Mouse (Mus musculus) stomach, postnatal 0 days (tissue): ENCODE data around the gene Eya4. TPM values are rescaled to one million over a fixed set of nuclear protein-coding genes. Genes with fewer than 3 reads are reported as not detected.

ENCODE experiments used
- ATAC-seq: fragments of 200-750 bp; cut with Nextera tagmentation; 2 replicates; pipeline ENCODE4 v1.8.0; 2017; ENCODE audit not compliant: low FRiP score, low TSS enrichment
- DNase-seq: peaks from one replicate; pipeline ENCODE4 v3.0.0-alpha.2; 2016; ENCODE audit warnings: low spot score
- H3K27ac ChIP-seq: fragments of 300-500 bp; sonication (generic); replicated peaks from 2 replicates; pipeline ENCODE4 v1.5.1; 2014; ENCODE audit warnings: mild to moderate bottlenecking, control low read depth
- H3K27me3 ChIP-seq: fragments of 300-500 bp; sonication (generic); 2 replicates; pipeline ENCODE4 v1.6.1; 2014; ENCODE audit warnings: low read length; ENCODE audit not compliant: control insufficient read depth, insufficient read depth
- H3K36me3 ChIP-seq: fragments of 300-500 bp; sonication (generic); 2 replicates; pipeline ENCODE4 v1.6.1; 2014; ENCODE audit warnings: low read length, mixed read lengths; ENCODE audit not compliant: control insufficient read depth, insufficient read depth
- H3K4me1 ChIP-seq: fragments of 300-500 bp; sonication (generic); replicated peaks from 2 replicates; pipeline ENCODE4 v1.6.1; 2014; ENCODE audit warnings: antibody characterized with exemption; ENCODE audit not compliant: control insufficient read depth, insufficient read depth
- H3K4me2 ChIP-seq: fragments of 300-500 bp; sonication (generic); replicated peaks from 2 replicates; pipeline ENCODE4 v1.6.1; 2014; ENCODE audit warnings: low read depth, mild to moderate bottlenecking, control low read depth, moderate library complexity
- H3K4me3 ChIP-seq: fragments of 300-500 bp; sonication (generic); 2 replicates; pipeline ENCODE4 v1.5.1; 2014; ENCODE audit warnings: low read depth, low read length, control low read depth
- H3K9ac ChIP-seq: fragments of 300-500 bp; sonication (generic); 2 replicates; pipeline ENCODE4 v1.6.1; 2014; ENCODE audit warnings: mild to moderate bottlenecking, low read length, control low read depth, mixed read lengths
- H3K9me3 ChIP-seq: fragments of 300-500 bp; sonication (generic); 2 replicates; pipeline ENCODE4 v1.6.1; 2016; ENCODE audit warnings: low read length; ENCODE audit not compliant: control insufficient read depth
- CTCF ChIP-seq: IDR thresholded peaks from 2 replicates; pipeline ENCODE4 v1.5.1; 2016; ENCODE audit warnings: antibody characterized with exemption, low read depth, mild to moderate bottlenecking, moderate library complexity
- EP300 ChIP-seq: optimal IDR thresholded peaks from 2 replicates; pipeline ENCODE3; 2016; ENCODE audit warnings: antibody characterized with exemption
- WGBS: fragments of 180-500 bp; shearing (Covaris S2); extraction: QIAGEN DNeasy Blood & Tissue Kit; methylation state at CpG from one replicate; pipeline ENCODE4 v1.1.7; 2014; 5-methylcytosine and 5-hydroxymethylcytosine counted together
- polyA plus RNA-seq: library from polyadenylated mRNA; unstranded; fragments of >200 nt; fragmentation: Nextera tagmentation; extraction: Ambion mirVana; gene quantifications from 2 replicates; pipeline ENCODE4 v1.2.1, GENCODE M21; 2015

Eya4 gene
- polyA plus RNA-seq, 1 experiment from 2014 or later: 0.33 TPM

DNA sequence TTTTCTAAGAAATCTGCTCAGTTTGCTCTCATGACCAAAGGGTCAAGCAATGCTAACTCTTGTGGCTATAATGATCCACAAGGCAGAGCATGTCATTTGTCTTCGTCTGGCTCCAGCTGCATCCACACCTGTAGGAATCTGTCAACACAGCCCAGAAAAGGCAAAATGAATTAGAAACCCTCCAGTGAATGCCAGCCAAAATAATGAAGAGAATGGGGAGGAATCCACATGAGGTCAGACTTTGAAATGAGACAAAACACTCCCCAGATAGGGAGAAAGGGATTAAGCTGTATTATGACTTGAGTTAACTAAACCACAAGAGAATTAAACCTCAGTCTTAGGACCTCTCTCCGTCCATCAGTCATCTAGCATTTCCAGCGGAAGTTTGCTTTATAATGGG lies 130.2 kb downstream of the Eya4 start:
- Histone ChIP-seq H3K27me3 (no peaks in the 10 kb centered on the region), H3K9me3 (no peaks in the 10 kb centered on the region), H3K36me3 (no peaks in the 10 kb centered on the region), H3K4me3 (no peak overlapping the region), H3K27ac (no peak overlapping the region), H3K4me2 (no peak overlapping the region), H3K4me1 (no peaks in the 10 kb centered on the region), H3K9ac (no peak overlapping the region)
- DNase-seq (no peak), ATAC-seq (no peak)
- no peak for TF ChIP-seq CTCF
- TF ChIP-seq EP300: no peak
- 34% methylated on average over 3 of the region's 3 CpGs for WGBS

DNA sequence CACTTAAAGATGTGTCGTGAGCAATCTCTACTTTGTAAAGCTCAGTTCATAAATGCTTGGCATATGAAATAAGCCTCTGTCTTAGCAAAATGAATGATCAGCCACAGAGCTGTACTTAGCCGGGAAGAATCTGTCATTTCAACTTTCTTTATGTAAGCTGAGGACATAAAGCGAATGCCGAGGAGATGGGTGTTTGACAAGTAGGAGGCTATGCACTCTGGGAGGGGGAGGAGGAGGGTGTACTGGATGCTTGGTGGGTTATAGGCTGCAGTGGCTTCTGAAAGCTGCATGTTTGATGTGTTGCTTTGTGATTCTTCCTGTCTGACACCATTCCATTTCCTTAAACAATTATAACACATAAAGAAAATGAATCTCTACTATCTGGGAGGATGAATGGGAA lies 133.8 kb downstream of the Eya4 start:
- no peak overlapping the region for H3K9ac ChIP-seq
- 24% methylated on average over 4 of the region's 4 CpGs for WGBS
- no peak overlapping the region for H3K27ac ChIP-seq
- DNase-seq: no peak
- H3K36me3 ChIP-seq: no peaks in the 10 kb centered on the region
- TF ChIP-seq CTCF: no peak
- no peak for TF ChIP-seq EP300
- no peaks in the 10 kb centered on the region for H3K4me1 ChIP-seq
- no peak overlapping the region for H3K4me3 ChIP-seq
- no peak overlapping the region for H3K4me2 ChIP-seq
- no peak for ATAC-seq
- no peaks in the 10 kb centered on the region for H3K27me3 ChIP-seq
- no peaks in the 10 kb centered on the region for H3K9me3 ChIP-seq

DNA sequence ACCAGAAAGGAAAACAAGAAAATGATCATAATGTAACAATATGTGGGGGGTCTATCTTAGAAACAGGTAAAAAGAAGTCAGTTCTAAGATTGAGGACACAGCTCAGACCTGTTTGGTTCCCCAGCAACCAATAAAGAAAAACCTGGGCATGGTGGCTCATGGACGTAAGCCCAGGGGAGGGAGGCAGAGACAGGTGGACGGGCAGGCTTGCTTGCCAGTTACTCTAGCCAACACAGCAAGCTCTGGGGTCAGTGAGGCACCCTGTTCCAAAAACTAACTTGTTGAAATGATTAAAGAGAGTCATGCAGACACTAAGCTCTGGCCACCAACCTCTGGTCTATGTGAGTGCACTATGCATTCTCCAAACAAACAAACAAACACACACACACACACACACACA lies 139.2 kb downstream of the Eya4 start:
- Histone ChIP-seq H3K9me3 (no peaks in the 10 kb centered on the region), H3K4me1 (no peaks in the 10 kb centered on the region), H3K4me3 (no peak overlapping the region), H3K27me3 (no peaks in the 10 kb centered on the region), H3K27ac (no peak overlapping the region), H3K9ac (no peak overlapping the region), H3K4me2 (no peak overlapping the region), H3K36me3 (no peaks in the 10 kb centered on the region)
- ATAC-seq: no peak
- TF ChIP-seq CTCF: no peak
- no peak for TF ChIP-seq EP300
- 80% methylated on average over 2 of the region's 2 CpGs for WGBS
- DNase-seq: no peak

DNA sequence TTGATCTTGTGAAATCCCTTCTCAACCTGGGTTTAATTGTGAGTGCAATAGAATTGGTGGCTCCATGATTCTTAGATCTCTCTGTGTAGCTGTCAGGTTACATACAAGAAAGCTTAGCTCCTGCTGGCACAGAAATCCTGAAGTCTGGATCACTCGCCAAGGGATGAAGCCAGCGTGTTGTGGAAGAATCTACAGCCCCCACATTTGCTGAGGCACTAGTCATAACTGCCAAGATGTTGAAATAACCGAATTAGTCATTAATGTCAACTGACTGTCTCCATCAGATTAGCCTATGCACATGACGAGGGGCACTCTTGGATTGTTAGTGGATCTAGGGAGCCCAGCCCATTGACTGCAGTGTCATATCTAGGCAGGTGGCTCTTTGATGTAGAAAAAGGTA lies 146.7 kb downstream of the Eya4 start:
- no peaks in the 10 kb centered on the region for H3K9me3 ChIP-seq
- H3K36me3 ChIP-seq: no peaks in the 10 kb centered on the region
- H3K27ac ChIP-seq: no peak overlapping the region
- H3K4me1 ChIP-seq: no peaks in the 10 kb centered on the region
- no peak for TF ChIP-seq EP300
- TF ChIP-seq CTCF: no peak
- H3K27me3 ChIP-seq: no peaks in the 10 kb centered on the region
- 43% methylated on average over 4 of the region's 4 CpGs for WGBS
- H3K4me3 ChIP-seq: no peak overlapping the region
- no peak overlapping the region for H3K4me2 ChIP-seq
- ATAC-seq (no peak), DNase-seq (no peak)
- H3K9ac ChIP-seq: no peak overlapping the region

DNA sequence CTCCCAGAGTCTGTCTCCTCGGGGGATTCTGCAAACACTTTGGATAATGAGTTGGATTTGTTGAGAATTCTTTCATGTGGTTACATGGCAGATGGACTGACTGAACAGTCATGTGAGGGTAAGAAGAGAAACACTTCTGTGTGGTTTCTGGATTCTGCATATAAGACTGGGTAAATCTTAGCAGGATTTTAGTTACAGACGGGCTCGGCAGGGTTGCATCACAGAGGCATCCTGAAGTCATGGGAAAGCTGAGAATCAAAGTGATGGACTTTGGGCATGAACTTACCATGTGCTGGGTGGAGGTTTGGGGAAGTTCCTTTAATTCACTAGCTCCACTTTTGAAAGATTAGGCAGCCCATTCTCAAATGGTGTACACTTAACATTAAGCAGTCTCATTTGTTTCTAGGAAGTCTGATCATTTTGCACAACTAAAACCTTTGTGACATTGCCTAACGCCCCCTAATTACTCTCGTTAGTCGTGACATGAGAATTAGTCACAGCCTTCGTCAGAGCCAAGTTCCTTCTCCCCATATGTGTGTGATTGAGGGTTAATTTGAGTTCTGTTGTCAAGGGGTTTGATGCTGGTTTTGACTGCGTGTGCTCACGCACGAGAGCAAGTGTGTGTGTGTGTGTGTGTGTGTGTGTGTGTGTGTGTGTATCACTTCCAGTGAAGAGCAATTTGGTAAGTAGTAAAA lies 147.3 kb downstream of the Eya4 start:
- no peak for TF ChIP-seq EP300
- no peak for TF ChIP-seq CTCF
- WGBS: 63% methylated on average over 10 of the region's 10 CpGs
- Histone ChIP-seq H3K4me3 (no peak overlapping the region), H3K4me1 (no peaks in the 10 kb centered on the region), H3K27ac (no peak overlapping the region), H3K27me3 (no peaks in the 10 kb centered on the region), H3K9ac (no peak overlapping the region), H3K9me3 (no peaks in the 10 kb centered on the region), H3K4me2 (no peak overlapping the region), H3K36me3 (no peaks in the 10 kb centered on the region)
- DNase-seq (no peak), ATAC-seq (no peak)

DNA sequence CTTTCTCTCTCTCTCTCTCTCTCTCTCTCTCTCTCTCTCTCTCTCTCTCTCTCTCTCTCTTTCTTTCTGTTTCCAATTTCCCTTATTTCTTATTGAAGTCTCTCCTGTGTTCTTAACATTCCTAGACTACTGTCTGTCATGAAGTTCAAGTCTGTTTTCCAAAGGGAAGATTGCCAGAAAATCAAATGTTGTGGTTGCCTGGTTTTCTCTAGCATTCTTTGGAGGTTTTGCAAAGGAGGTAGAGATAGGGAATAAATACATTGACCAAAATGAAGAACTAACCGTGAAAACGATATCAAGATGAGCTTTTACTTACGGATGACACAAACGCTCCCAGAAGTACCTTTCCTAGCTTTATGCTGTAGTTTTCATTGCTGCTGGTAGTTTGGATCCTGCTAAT lies 148.0 kb downstream of the Eya4 start:
- TF ChIP-seq EP300: no peak
- no peak for TF ChIP-seq CTCF
- Histone ChIP-seq H3K9me3 (no peaks in the 10 kb centered on the region), H3K9ac (no peak overlapping the region), H3K27me3 (no peaks in the 10 kb centered on the region), H3K4me2 (no peak overlapping the region), H3K4me1 (no peaks in the 10 kb centered on the region), H3K4me3 (no peak overlapping the region), H3K27ac (no peak overlapping the region), H3K36me3 (no peaks in the 10 kb centered on the region)
- WGBS: 89% methylated on average over 4 of the region's 4 CpGs
- DNase-seq (no peak), ATAC-seq (no peak)
